Mouse (Mus musculus): ENCODE measurements around the gene Arhgap15. TPM values are rescaled to one million over a fixed set of nuclear protein-coding genes. Genes with fewer than 3 reads are reported as not detected.

The Arhgap15 gene
- total and polyA plus RNA-seq, 3 experiments = 1.5 to 2.8 TPM; not detected in 1

DNA sequence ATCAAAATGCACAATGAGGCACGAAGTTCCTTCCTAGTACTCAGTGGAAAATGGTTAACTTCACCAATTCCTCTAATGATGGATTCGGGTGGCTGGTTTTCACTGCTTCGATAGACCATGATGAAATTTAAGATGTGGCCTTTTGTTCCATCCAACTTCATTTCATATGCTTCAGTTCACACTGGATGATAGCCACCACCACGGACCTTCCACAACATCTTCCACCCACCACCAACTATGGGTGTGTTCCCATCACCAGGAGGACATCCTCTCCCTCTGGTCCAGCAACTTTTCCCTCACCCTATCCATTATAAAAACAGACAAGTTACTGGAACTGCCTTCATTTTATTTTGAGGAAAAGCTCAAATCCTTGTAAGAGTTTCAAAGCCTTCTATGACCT, 506.7 kb downstream of the Arhgap15 start:
- DNase-seq (ENCODE audit: low read depth, low spot score) = no peak

DNA sequence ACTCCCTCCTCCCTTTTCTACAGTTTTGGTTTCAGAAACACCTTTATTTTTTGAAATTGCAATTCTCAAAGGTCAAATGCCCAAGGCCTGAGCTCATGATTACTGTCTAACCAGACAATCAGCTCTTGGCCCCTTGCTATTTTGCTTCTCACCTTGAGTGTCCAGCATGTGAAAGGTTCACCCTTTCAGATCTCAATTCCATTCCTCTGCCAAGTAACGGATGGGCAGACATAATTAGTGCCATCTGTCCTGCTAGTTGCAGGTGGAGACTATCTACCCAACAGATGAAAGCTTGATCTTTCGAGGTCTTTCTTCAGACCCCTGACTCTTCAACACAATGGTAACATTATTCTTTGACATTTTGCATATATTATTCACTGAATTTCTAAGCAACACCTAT, 509.3 kb downstream of the Arhgap15 start:
- no peak for DNase-seq (ENCODE audit: low read depth, low spot score)
- H3K36me3 ChIP-seq (ENCODE audit: control insufficient read depth in 1 of 2, insufficient read depth in 2 of 2, low read length in 2 of 2) = no peaks in the 10 kb centered on the region
- no peaks in the 10 kb centered on the region for H3K4me1 ChIP-seq (ENCODE audit: control insufficient read depth in 1 of 2, insufficient read depth in 2 of 2, low read length in 2 of 2)
- H3K9ac ChIP-seq (ENCODE audit: control insufficient read depth, low read depth, low read length, poor library complexity, severe bottlenecking) = no peak overlapping the region
- H3K79me2 ChIP-seq (ENCODE audit: control insufficient read depth, insufficient read depth, low read length, poor library complexity) = no peaks in the 10 kb centered on the region
- no peak overlapping the region for H3K27ac ChIP-seq (ENCODE audit: control insufficient read depth, low read depth, low read length)
- no peaks in the 10 kb centered on the region for H3K27me3 ChIP-seq (ENCODE audit: control insufficient read depth in 1 of 2, insufficient read depth in 2 of 2, low read length in 2 of 2)
- TF ChIP-seq HCFC1 (IDR thresholded peaks at IDR 0.05; ENCODE audit: low read depth, low read length) (no peak), POLR2AphosphoS5 (IDR thresholded peaks at IDR 0.05; ENCODE audit: borderline replicate concordance, low read depth, low read length) (no peak), TAL1 (IDR thresholded peaks at IDR 0.05; ENCODE audit: low read length) (no peak), MYB (IDR thresholded peaks at IDR 0.05; ENCODE audit: low read depth, low read length) (no peak), SIN3A (IDR thresholded peaks at IDR 0.05; ENCODE audit: low read length) (no peak), MAX (IDR thresholded peaks at IDR 0.05; ENCODE audit: low read length) (no peak), CHD2 (IDR thresholded peaks at IDR 0.05; ENCODE audit: low read length) (no peak), MAZ (IDR thresholded peaks at IDR 0.05; ENCODE audit: low read depth, low read length) (no peak), KAT2A (conservative IDR thresholded peaks at IDR 0.05; ENCODE audit: low read depth, low read length) (no peak), RCOR1 (IDR thresholded peaks at IDR 0.05; ENCODE audit: low read depth, low read length) (no peak), ZMIZ1 (IDR thresholded peaks at IDR 0.05; ENCODE audit: low read depth, low read length) (no peak), JUND (IDR thresholded peaks at IDR 0.05; ENCODE audit: low read depth, low read length) (no peak), USF2 (IDR thresholded peaks at IDR 0.05; ENCODE audit: borderline replicate concordance in 1 of 2, insufficient read depth in 1 of 2, low read depth in 1 of 2, low read length in 2 of 2) (no peak)
- H3K9me3 ChIP-seq (replicated peaks; ENCODE audit: insufficient read depth, low read length) = no peaks in the 10 kb centered on the region
- H3K4me3 ChIP-seq (ENCODE audit: control insufficient read depth in 1 of 2, insufficient read depth in 1 of 2, low read depth in 2 of 2, low read length in 2 of 2) = no peak overlapping the region

More for the DNA sequence above, 506.7 kb downstream of the Arhgap15 start:
- Histone ChIP-seq H3K4me1 (ENCODE audit: control insufficient read depth in 1 of 2, insufficient read depth in 2 of 2, low read length in 2 of 2) (no peaks in the 10 kb centered on the region), H3K9ac (ENCODE audit: control insufficient read depth, low read depth, low read length, poor library complexity, severe bottlenecking) (no peak overlapping the region), H3K27ac (ENCODE audit: control insufficient read depth, low read depth, low read length) (no peak overlapping the region), H3K27me3 (ENCODE audit: control insufficient read depth in 1 of 2, insufficient read depth in 2 of 2, low read length in 2 of 2) (no peaks in the 10 kb centered on the region), H3K79me2 (ENCODE audit: control insufficient read depth, insufficient read depth, low read length, poor library complexity) (no peaks in the 10 kb centered on the region), H3K9me3 (replicated peaks; ENCODE audit: insufficient read depth, low read length) (no peaks in the 10 kb centered on the region), H3K36me3 (ENCODE audit: control insufficient read depth in 1 of 2, insufficient read depth in 2 of 2, low read length in 2 of 2) (peaks cover 0 to 2% of the 10 kb centered on the region in 2 experiments; a peak in 2 of 4 replicates), H3K4me3 (ENCODE audit: control insufficient read depth in 1 of 2, insufficient read depth in 1 of 2, low read depth in 2 of 2, low read length in 2 of 2) (no peak overlapping the region)
- TF ChIP-seq ELF1 (IDR thresholded peaks at IDR 0.05; ENCODE audit: low read depth, low read length) (no peak), ZMIZ1 (IDR thresholded peaks at IDR 0.05; ENCODE audit: low read depth, low read length) (no peak), NRF1 (IDR thresholded peaks at IDR 0.05; ENCODE audit: insufficient read depth, low read depth, low read length, poor library complexity, severe bottlenecking) (no peak)
